Mouse (Mus musculus): Measurements from ENCODE around the gene Dcaf1.

Dcaf1 gene

DNA sequence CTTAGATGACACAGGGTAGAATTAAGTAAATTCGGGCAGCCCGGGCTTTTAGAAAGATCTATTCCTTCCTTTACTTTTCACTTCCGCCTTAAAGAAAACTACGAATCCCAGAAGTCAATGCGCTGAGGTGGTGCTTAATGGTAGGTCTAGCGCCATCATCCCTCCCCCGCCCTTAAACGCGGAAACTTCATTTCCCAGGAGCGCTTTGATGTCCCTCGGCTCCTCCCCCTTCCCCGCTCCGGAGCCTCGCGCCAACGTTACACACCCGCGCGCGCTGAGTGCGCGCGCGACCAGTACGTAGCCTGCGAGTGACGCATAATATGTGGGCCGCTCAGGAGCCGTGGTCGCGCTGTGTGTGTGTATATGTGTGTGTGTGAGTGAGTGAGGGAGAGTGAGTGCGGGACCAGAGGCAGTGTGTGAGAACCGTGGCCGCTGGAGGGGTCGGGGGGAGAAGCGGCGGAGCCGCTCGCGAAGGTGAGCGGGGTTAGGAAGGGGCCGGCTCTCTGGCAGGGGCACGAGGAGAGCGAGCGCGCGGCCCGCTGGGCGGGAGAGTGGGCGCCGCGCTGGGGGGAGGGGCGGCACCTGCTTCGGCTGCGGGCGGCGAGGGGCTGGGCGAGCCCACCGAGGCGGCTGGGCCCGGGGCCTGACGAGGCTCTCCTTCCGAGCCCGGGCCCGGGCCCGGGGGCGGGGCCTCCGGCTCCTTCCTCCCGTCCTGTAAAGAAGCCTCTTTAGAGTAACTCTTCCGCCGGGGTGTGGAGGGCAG is at the start of gene Dcaf1:
Dcaf1 (plus strand) TSS at position 257 of the 763 bp plus-strand sequence.
- DNase-seq = peak; percentile 89 to 93

DNA sequence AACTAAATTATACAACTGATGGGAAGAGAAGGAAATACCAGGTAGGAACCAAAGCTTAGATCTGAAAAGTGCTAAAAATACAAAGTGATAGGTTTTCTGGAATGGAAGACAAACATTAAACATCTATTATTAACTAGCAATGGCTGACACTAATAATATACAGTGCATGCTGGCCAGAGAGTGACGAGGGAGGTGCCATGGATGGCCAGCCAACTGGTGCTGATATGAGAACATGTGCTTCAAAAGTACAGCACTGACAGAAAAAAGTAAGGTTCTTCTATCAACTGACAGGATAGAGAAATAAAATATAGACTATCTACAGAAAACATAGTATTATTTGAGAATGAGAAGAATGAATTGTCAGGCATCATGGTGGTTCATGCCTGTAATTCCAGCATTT is 45.6 kb upstream of the Dcaf1 start:
- no peak for DNase-seq

DNA sequence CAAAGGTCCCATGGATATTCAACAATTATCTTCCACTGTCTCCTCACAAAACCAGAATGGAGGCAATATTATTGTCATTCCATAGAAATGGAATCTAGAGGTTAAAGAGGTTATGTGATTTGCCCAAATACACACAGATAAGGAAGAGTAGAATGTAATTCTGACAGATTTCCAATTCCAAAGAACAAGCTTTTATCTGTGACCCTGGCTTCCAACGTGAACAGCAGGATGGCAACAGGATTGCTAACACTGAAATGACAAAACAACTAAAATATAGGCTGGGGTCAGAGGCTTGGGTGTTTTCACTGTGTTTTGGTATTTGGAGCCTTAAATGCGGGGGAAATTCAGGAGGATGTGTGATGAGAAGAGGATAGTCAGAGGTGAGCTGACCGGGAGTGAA is 44.3 kb upstream of the Dcaf1 start:
- DNase-seq = no peak

- no peak for DNase-seq
Observed at GRCm38 (mm10) chr9:106778319-106778718, 43.4 kb upstream of the Dcaf1 start.

- no peak for DNase-seq
Observed at GRCm38 (mm10) chr9:106780086-106780485, 41.6 kb upstream of the Dcaf1 start.

- no peak for DNase-seq
Observed at GRCm38 (mm10) chr9:106783554-106783953, 38.1 kb upstream of the Dcaf1 start.

DNA sequence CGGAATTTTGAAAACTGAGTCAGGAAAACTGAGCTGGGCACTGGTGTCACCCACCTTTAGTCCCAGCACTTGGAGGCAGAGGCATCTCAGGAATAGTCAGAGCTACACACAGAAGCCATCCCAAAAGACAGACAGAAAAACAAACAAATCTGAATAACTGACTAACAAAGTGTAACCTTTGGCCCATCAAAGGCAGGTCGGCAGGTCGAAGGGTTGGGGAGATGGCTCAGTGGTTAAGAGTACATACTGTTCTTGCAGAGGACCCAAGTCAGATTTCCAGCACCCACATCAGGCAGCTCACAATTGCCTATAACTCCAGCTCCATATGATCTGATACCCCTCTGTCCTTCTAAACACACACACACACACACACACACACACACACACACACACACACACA is 36.5 kb upstream of the Dcaf1 start:
- no peak for DNase-seq

GRCm38 (mm10) chr9:106787979-106788811 is 33.5 kb upstream of the Dcaf1 start:
- DNase-seq = peak in 1 of 2 experiments; percentile 8

GRCm38 (mm10) chr9:106788812-106789321 is 32.8 kb upstream of the Dcaf1 start, which contains the start of gene Rad54l2:
Gene Rad54l2, minus strand, starts transcription at chr9:106789194.
- peak; percentile 89 to 90 for DNase-seq

DNA sequence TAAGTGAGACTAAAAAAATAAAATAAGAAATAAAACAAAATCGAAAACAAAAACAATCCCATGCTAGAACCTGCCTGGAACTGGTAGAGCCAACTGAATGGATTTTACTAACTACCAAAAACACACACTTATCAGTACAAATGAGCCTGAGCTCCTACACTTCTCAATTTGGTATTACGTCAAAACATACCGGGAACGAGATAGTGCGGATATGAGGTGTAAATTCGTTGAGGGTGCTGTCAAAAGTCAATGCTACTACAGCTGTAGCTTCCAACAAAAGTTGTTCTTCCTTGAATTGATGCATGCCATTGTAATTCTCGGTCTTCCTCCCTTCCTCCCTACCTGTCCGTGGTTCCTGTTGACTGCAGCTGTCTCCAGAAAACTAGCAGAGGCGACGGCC is 32.3 kb upstream of the Dcaf1 start:
- DNase-seq = no peak

- DNase-seq = no peak
Observed at GRCm38 (mm10) chr9:106790831-106791230, 30.8 kb upstream of the Dcaf1 start.

- no peak for DNase-seq
Observed at GRCm38 (mm10) chr9:106806503-106806902, 15.2 kb upstream of the Dcaf1 start.

DNA sequence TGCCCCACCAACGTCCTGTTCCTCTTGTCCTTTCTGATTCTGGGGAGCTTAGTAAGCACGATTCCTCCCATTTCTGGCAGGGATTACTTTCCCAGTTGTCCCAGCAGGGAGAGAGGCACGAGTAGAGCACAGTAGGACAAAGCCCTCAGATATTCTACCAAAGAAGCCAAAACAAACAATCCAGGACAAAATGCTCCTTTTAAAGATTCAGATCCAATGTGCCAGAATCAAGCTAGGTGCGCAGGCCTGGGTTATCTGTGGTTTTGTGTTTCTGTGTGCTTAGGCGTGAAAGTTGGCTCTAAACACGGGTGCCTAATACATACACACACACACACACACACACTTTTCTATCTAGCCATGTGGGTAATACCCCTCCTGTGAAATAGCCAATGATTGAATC is 3.5 kb upstream of the Dcaf1 start:
- no peak for DNase-seq

DNA sequence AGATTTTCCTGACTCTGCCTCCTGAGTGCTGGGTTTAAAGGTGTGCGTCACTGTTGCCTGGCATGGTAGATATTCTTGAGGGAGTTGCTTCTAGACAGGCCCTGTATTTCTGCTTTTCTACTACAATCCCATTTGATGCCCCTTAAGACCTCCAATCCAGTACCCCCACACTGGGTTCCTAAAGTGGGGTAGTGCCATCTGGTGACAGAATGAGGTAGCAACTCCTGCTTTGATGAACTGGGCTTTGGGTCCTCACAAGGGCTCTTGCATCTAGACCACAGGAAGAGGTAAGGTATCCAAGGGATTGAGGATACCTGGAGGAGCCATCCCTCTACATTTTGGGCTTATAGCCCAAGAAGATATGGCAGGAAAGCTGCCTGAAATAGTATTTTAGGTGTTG is 2.5 kb upstream of the Dcaf1 start:
- peak in 1 of 2 experiments; percentile 15 for DNase-seq

GRCm38 (mm10) chr9:106821050-106821617 is 540 bp upstream of the Dcaf1 start:
- DNase-seq = peak in 1 of 2 experiments; percentile 8

DNA sequence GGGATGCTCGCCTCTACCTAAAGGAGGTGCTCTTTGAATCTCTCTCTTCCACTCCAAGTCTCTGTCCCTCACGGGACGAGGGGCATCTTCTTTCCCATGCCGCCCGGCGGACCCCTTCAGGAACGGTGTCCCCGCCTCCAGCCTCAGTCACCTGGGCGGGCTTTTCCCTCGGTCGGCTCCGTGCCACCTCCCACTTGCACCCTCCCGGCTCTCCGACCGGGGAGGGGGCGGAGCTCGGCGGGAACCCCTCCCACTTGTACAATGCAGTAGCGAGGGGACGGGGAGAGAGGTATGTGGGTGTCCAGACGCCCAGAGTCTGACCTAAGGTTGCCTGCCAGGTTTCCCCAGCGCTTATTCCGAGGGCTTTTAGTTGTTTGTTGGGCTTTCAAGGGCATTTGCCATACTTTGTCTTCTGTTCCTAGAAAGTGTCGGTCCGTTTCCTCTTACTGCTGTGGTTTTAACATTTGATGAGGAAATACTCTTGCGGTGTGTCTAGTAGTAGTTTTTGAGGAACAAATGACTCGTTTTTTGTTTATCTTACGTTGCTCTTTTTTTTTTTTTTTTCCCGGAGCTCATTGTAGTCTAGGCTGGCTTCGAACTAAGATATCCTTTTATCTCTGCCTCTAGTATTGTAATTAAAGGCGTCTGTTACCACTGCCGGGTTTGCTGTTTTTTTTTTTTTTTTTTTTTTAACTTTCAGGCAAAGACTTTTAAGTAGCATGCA is 869 bp downstream of the Dcaf1 start:
- peak; percentile 52 to 68 for DNase-seq

- no peak for DNase-seq
Observed at GRCm38 (mm10) chr9:106840569-106840968, 18.9 kb downstream of the Dcaf1 start.

GRCm38 (mm10) chr9:106842800-106843199 is 21.1 kb downstream of the Dcaf1 start:
- DNase-seq = no peak

DNA sequence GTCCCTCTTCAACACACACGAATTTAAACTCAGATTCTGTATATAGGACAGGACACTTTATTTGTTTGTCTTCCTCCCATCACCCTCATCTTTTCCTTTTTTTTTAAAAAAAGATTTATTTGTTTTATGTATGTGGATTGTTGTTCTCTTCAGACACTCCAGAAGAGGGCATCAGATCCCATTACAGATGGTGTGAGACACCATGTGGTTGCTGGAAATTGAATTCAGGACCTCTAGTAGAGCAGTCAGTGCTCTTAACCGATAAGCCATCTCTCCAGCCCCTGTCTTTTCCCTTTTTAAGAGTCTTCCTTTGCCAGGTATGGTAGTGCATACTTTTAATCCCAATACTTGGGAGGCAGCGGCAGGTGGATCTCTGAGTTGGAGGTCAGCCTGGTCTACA is 35.0 kb downstream of the Dcaf1 start:
- DNase-seq = no peak

GRCm38 (mm10) chr9:106858036-106858435 is 36.4 kb downstream of the Dcaf1 start:
- DNase-seq = no peak

GRCm38 (mm10) chr9:106874216-106874615 is 52.5 kb downstream of the Dcaf1 start:
- no peak for DNase-seq

DNA sequence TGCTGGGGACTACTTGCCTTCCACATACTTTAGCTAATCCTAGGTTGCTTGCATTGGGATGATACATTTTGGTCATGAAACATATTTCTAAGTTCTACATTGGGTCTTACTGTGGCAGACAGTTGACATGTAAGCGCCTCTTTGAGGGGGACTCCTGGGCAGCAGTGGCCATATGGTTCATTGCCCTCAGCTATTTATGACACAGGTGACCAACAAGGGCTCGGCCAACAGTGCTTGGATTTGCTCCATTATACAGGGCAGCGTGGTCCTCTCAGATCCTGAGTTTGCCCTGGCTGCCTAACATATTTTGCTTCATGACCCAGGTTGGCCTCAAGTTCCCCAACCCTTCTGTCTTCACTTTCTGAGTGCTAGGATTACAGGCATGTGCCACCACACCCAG is 55.0 kb downstream of the Dcaf1 start:
- DNase-seq = no peak

- DNase-seq = no peak
Observed at GRCm38 (mm10) chr9:106879471-106879870, 57.8 kb downstream of the Dcaf1 start.

Data from cerebellum, postnatal 36 days (tissue).